Mouse (Mus musculus) splenic B cell, adult 2 months (primary cell): ENCODE measurements around the gene Atp2b1.

Experiments used
- DNase-seq: peaks from one replicate; pipeline ENCODE4 v3.0.0-alpha.2; 2011; ENCODE audit warnings: low read depth, low spot score
- H3K27me3 ChIP-seq: 2 replicates; pipeline ENCODE4 v1.6.1; 2012; ENCODE audit warnings: mild to moderate bottlenecking, low read length, moderate library complexity, mixed read lengths; ENCODE audit not compliant: control insufficient read depth, poor library complexity, insufficient read depth, severe bottlenecking
- H3K36me3 ChIP-seq: 2 replicates; pipeline ENCODE4 v1.6.1; 2012; ENCODE audit warnings: mild to moderate bottlenecking, low read length, moderate library complexity, mixed read lengths; ENCODE audit not compliant: control insufficient read depth, poor library complexity, insufficient read depth, severe bottlenecking

Gene Atp2b1

DNA sequence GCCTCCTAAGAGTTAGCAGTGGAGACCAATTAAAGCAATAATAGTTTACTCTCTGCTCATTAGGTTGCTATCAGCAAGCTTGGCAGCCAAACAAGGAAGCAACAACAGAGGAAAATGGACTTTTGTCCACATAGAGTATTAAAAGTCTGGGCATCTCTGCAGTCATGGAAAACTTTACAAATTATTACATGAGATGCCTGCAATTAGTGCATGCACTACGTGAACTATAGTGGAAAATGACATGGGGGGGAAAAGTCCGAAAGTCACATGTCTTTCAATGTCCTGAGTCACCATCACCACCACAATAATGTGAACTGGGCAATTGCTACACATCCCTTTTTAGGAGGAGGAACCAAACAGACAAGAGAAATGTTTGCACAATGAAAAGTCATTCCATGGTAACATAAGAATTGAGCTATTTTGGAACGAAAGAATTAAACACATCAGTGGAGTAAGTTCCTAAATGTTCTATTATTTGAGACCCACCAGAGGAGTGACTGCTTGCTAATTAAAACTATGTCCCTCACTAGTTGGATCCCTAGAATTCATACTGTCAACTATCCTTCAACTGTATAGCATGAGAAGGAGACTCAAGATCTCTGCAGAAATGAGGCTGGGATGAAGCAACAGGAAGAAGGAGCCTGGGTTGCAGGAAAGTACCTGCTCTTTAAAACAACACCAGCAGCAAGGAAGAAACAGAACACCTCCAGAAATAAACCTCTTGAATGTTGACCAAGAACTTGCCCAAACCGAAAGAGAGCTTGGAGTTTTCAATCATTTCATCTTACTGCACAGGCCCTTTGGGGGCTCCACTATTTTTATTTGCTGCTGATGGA, 16.1 kb upstream of the Atp2b1 start:
- no peak for DNase-seq
- Histone ChIP-seq H3K27me3 (no peaks in the 10 kb centered on the region), H3K36me3 (no peaks in the 10 kb centered on the region)

DNA sequence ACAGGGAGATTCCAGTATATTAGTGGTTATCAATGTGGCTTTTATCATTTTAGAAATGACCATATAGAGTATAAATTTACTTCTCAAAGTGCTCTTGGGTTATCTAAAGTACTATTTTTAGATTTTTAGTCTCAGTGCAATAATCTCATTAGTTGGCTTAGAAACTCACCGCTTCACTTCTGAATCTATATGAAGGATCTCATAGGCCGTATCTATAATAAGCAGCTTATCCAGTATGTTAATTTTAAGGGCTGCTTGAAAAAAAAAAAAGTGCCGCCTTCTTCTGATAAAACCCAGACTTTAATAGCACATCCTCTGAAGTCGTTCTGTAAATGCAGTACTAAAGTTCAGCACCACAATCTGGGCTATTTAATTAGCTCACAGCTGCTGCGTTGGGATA, 12.7 kb upstream of the Atp2b1 start:
- no peaks in the 10 kb centered on the region for H3K27me3 ChIP-seq
- no peaks in the 10 kb centered on the region for H3K36me3 ChIP-seq
- no peak for DNase-seq

DNA sequence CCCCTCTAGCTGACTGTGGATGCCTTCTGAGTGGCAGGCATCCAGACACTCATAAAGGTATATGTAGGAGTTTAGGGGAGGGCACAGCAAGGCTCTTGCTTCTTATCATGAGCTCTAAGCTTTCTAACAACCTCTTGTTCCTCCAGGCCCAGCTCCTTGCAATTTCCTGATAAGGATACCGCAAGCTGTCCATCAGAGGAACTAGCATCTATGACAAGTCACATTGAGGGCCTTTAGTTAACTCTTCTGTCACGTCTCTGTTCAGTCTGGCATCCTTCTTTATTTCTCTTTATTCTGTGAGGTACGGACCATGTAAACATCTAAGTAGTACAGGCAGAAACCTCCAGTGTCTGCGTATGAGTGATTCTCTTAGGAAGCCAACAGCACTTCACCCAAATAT, 8.2 kb upstream of the Atp2b1 start:
- Histone ChIP-seq H3K36me3 (no peaks in the 10 kb centered on the region), H3K27me3 (no peaks in the 10 kb centered on the region)
- DNase-seq = no peak

DNA sequence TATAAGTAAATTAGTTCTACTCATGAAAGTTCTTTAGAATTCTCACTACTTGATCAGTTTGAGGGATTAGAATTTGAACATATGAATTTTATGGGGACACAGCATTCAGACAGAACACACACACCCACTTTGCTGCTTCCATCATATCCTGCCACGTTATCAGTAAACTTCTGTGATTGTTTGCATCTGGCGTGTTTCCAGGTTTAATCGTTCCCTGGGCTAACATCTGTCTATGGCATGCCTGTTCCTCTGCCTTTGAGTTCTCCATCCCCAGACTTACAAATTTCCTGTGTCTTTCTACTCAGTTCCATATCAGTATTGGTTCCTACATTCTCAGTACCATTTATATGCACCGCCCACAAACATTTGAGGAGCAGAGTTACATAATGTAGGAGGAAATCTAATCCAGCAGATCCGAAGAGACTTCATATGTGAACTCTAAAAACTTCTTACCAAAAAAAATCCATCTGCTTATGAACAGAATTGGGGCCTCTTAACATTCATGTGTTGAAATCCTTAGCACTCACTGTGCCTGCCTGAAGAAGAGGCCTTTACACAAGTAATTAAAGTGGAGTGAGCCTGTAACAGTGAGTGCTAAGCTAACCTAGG, 7.2 kb upstream of the Atp2b1 start:
- H3K27me3 ChIP-seq = no peaks in the 10 kb centered on the region
- no peak for DNase-seq
- no peaks in the 10 kb centered on the region for H3K36me3 ChIP-seq

DNA sequence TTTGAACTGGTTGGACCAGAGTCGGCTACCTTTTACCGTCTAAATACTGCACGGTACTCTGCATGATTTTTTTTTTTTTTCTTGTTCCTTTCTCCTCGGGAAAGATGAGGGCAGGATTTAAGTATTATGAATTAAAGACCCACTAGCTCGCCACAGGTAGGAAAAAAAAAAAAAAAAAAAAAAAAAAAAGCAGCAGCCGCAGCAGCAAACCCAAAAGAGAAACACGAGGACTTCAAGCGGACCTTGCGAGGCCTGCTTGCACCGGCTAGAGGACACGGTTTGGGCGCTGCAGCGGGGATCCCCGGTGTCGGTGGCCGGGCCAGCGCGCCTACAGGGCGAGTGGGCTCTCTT, 621 bp upstream of the Atp2b1 start:
- H3K36me3 ChIP-seq = no peaks in the 10 kb centered on the region
- DNase-seq = no peak

DNA sequence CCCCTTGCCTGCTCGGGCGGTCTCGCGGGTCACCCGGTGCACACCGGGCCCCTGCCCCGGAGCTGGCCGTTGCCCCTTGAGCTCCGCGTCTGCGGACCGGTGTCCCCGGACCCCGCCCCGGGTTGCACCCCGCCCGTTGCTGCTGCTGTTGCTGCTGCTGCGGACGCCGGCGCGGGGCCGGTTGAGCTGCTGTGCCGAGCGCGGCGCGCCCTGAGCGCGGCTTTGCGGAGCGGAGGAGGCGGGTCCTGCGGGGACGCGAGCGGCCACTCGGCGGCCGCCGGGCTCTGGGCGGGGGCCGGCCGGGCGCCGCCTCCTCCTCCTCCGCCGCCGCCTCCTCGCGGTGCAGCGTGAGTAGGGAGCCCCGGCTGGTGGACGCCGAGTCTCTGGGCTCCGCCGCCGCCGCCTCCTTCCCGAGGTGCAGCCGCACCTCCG, 620 bp downstream of the Atp2b1 start:
- DNase-seq = peak; percentile 87
- H3K27me3 ChIP-seq = no peaks in the 10 kb centered on the region

More for the DNA sequence above, 621 bp upstream of the Atp2b1 start:
- H3K27me3 ChIP-seq = no peaks in the 10 kb centered on the region

DNA sequence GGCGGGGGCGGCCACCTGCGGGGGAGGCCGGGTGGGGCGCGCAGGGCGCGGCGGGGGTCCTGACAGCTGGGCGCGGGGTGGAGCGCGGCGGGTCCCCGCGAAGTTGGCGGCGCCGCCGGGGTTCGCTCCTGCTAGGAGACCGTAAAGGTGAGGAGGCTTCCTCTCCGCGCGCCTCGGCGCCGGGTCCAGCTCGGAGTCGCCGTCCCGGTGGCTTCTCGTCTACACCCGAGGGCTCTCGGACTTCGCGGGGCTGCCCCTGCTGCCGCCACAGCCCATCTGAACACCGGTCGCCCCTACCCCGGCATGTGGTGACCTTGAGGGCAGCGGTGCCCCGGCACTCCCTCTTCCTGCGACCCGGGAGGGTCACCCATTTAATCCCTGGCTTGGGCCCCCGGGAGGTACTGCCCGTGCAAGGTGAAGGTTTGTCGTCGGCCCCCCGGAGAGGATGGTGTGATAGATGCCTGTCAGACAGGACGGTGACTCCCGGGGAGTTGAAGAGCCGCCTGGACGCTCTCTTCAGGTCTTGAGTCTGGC, 1.3 kb downstream of the Atp2b1 start:
- DNase-seq = peak; percentile 48
- H3K36me3 ChIP-seq = no peaks in the 10 kb centered on the region
- H3K27me3 ChIP-seq = no peaks in the 10 kb centered on the region

More for the DNA sequence above, 620 bp downstream of the Atp2b1 start:
- no peaks in the 10 kb centered on the region for H3K36me3 ChIP-seq

DNA sequence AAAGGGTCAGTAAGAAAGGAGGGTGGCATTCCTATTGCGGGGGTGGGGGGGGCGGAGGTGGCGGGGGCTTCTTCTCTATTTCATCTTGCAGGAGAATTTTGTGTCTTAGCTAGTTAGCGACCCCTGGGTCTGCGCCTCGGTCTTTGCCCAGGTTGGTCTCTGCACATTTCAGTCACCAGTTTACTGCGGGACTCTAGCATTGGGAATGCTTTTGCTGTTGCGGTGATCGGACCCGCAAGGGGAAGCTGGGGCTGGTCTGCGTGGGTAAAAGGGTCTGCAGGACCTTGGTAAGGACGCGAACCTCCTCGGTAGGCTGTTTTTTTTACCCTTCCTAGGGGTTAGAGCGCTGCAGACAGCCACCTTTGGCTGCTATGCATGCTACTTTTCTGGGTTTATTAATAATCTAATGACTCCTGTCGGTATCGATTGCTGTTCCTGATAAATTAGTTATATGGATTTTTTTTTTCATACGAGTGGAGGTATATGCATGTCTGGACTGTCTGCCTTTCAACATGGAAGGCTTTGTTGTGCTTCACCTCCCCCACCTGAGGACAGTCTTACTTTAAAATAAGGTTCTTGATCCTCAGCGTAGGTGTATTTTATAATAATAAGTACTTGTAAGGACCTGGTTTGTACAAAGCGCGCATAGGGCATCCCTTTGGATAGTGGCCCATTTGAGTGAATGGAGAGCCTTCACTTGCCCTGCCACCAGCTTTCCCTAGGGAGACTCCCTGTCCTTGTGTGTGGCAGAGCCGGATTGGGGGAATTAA, 2.0 kb downstream of the Atp2b1 start:
- DNase-seq = peak; percentile 31

DNA sequence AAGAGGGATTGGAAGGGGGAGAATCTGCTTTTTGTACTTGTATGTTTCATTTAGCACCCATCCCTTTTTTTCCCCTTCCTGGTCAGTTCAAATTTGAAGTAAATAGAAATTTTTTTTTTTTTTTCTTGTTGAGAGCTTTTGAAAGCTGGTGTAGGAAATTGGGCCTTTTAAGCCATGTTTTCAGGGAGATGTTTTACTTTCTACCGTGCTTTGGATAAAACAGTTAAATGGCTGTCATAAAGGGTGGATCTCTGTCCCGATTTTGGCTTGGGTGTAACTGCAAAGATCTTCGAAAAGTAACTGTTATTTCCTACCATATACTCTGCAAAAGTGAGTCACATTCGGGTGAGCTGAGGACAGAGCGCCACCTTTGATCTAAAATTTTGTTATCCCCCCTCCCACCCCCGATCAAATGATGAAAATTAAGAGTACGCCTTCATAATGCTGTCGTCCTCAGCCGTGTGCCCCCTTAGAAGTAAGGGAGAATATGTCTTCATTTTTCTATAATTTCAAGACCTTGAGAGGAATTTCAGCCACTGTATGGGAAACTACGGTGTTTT, 2.7 kb downstream of the Atp2b1 start:
- no peaks in the 10 kb centered on the region for H3K27me3 ChIP-seq
- H3K36me3 ChIP-seq = no peaks in the 10 kb centered on the region
- DNase-seq = no peak

More for the DNA sequence above, 2.0 kb downstream of the Atp2b1 start:
- no peaks in the 10 kb centered on the region for H3K27me3 ChIP-seq
- H3K36me3 ChIP-seq = no peaks in the 10 kb centered on the region

DNA sequence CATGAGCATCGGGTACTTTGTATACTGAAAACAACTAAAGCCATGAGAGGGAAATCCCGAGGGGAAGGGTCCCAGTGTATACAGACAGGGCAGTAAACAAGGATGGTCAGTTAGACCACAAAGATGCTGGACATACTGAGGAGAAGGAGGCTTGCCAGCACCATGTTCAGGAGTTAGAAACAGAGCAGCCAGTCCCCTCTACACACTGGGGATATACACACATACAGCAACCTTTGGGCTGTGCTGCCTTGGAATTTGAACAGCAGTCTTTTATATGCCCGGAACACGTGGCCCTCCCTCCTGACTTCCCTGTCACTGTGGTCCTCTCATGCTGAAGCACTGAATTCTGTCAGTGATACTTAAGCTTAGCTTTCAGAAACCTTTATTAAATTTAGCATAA, 10.9 kb downstream of the Atp2b1 start:
- H3K36me3 ChIP-seq = no peaks in the 10 kb centered on the region
- no peak for DNase-seq

DNA sequence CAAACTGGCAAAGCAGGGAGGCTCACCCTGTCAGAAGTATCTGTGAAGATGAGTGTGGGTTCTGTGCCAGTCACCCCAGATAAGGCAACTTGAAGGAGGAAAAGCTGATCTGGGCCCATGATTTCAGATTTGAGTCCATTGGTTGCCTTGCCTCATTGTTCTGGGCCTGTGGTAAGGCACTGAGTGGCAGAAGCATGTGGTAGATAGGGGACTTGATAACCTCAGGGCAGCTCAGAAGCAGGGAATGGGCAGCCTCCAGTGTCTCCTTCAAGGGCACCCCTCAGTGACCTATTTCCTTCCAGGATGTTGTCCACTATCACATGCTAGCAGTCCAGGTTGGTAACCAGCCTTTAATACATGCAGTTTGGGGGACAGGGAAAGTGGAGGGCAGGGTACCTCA, 12.8 kb downstream of the Atp2b1 start:
- H3K27me3 ChIP-seq = no peaks in the 10 kb centered on the region
- no peak for DNase-seq
- no peaks in the 10 kb centered on the region for H3K36me3 ChIP-seq

More for the DNA sequence above, 10.9 kb downstream of the Atp2b1 start:
- H3K27me3 ChIP-seq = no peaks in the 10 kb centered on the region

DNA sequence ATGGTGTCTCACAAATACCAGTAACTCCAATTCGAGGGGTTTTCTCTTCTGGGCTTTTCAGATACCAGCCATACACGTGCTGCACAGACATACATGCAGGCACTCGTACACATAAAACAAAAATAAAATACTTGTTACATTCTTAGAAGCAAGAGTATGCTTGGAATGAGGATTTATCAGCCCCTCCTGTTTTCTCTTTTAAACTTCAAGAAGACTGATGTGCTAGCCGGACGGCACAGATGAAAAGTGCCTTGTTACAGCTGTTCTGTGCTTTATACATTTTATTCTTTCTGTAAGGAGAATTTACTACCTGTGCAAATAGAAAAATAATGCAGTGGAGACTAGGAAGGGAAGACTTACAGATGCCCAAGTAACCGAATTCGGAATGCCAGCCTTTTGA, 15.2 kb downstream of the Atp2b1 start:
- Histone ChIP-seq H3K36me3 (peaks cover 2% of the 10 kb centered on the region; the same call in 1 of the 2 replicates), H3K27me3 (no peaks in the 10 kb centered on the region)
- DNase-seq = no peak

DNA sequence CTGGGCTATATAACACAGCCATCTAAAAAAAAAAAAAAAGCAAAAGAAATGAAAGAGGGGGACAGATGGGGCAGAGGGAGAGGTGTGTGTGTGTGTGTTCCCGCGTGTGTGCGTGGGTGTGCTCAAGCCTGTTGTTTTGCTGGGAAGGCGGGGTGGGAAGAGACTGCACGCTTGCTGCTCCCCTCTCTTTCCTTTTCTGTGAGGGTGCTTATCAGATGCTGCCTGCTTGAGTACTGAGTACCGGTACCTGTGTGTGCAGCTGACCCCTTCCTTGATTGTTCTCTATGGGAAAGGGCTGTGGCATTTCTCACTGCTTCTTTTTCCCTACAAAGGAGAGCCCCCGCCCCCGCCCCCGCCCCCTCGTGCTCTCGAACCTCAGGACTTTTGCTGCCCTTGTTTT, 15.9 kb downstream of the Atp2b1 start:
- no peak for DNase-seq
- peaks cover 2% of the 10 kb centered on the region; the same call in 1 of the 2 replicates for H3K36me3 ChIP-seq

DNA sequence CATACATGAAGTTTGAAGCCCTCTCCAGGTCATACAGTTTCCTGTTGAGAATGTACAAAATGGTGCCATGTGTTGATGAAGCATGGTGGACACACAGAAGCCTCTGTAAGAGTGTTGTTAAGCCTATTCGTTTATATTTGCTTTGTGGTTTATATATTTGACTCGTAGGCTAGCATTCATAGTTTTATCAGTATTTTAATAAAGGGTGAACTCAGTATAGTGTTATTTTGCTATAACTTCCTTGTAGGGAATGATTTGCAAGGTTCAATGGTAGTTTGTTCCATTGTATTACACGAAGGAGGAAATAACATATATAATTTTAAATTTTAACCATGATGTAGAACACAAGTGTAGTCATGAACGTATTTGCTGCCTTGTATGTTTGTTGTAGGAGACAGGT, 25.9 kb downstream of the Atp2b1 start:
- DNase-seq = no peak
- Histone ChIP-seq H3K36me3 (peaks cover 2% of the 10 kb centered on the region; the same call in 1 of the 2 replicates), H3K27me3 (no peaks in the 10 kb centered on the region)

More for the DNA sequence above, 15.9 kb downstream of the Atp2b1 start:
- no peaks in the 10 kb centered on the region for H3K27me3 ChIP-seq
